Mouse (Mus musculus): ENCODE results near the gene Scn1b. TPM values are rescaled to one million over a fixed set of nuclear protein-coding genes. Genes with fewer than 3 reads are reported as not detected.

Scn1b gene
- total and polyA plus RNA-seq, 3 experiments, result 0.30 TPM; not detected in 2

DNA sequence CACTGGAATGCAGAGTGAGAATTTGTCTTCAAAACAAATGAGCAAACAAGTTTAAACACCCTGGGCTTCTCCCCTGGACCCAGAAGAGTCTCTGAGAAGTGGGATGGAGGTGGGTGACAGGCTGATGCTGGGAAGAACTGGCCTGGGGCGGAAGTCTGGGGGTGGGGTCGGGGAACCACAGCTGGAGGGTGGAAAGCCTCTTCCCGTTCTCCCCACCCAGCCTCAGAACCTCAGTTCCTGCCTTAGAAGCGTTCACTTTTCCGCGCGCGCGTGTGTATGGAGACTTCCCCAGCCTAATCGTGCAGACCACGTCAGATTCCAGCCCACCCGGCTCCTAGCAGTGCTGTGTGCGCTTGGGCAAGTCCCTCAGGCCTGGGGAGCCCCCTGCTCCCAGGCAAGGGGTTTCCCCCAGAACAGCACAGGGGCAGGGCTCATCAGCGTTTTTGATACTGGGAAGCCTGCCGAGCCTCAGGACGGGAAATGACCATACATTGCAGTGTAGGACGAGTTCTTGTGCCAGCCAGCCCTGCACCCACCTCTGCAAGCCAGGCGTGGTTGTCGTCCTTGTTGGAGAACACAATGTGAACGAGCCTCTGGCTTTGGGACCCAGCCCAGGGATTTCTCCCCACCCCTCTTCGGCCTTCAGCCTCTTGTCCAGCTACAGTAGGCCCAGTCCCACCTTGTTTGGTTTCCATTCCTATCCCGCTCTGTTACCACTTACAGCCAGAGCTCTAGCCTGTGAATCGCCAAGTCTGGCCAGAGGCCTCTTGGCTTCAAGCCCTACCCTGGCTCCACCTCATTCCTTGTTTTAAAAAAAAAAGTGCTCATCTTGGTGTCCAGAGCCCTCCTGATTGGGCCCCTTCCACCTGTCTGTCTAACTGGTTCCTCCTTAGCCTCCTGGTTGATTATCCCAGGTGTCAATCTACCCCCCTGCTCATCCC lies 24.8 kb upstream of the Scn1b start (continued):
- no peak for TF ChIP-seq JUND (conservative IDR thresholded peaks at IDR 0.05; ENCODE audit: low read depth, low read length)
- TF ChIP-seq ZMIZ1 (IDR thresholded peaks at IDR 0.05; ENCODE audit: low read depth, low read length), result no peak
- TF ChIP-seq E2F4 (IDR thresholded peaks at IDR 0.05; ENCODE audit: insufficient replicate concordance, low read depth, low read length), result no peak
- TF ChIP-seq EP300 (IDR thresholded peaks at IDR 0.05; ENCODE audit: low read length), result no peak; the same call in 1 of the 2 replicates
- TF ChIP-seq POLR2A (IDR thresholded peaks at IDR 0.05; ENCODE audit: low read depth, low read length), result peak; percentile 56; the same call in 1 of the 2 replicates
- TF ChIP-seq MAZ (IDR thresholded peaks at IDR 0.05; ENCODE audit: low read depth, low read length), result 0 out of 2 replicates have a peak, but pooled peaks have one; percentile 18
- peak; percentile 85 for TF ChIP-seq ETS1 (conservative IDR thresholded peaks at IDR 0.05; ENCODE audit: low read depth, low read length)
- peak; percentile 33; the same call in 1 of the 2 replicates for TF ChIP-seq CHD1 (IDR thresholded peaks at IDR 0.05; ENCODE audit: low read depth, low read length)
- no peak; the same call in 1 of the 2 replicates for TF ChIP-seq RCOR1 (conservative IDR thresholded peaks at IDR 0.05; ENCODE audit: low read depth, low read length)
- TF ChIP-seq MYC (IDR thresholded peaks at IDR 0.05; ENCODE audit: low read depth, low read length), result peak; percentile 3; the same call in 1 of the 2 replicates
- peak; percentile 30; the same call in 1 of the 2 replicates for TF ChIP-seq CHD2 (IDR thresholded peaks at IDR 0.05; ENCODE audit: low read length)
- TF ChIP-seq SMC3 (IDR thresholded peaks at IDR 0.05; ENCODE audit: low read depth, low read length), result no peak

DNA sequence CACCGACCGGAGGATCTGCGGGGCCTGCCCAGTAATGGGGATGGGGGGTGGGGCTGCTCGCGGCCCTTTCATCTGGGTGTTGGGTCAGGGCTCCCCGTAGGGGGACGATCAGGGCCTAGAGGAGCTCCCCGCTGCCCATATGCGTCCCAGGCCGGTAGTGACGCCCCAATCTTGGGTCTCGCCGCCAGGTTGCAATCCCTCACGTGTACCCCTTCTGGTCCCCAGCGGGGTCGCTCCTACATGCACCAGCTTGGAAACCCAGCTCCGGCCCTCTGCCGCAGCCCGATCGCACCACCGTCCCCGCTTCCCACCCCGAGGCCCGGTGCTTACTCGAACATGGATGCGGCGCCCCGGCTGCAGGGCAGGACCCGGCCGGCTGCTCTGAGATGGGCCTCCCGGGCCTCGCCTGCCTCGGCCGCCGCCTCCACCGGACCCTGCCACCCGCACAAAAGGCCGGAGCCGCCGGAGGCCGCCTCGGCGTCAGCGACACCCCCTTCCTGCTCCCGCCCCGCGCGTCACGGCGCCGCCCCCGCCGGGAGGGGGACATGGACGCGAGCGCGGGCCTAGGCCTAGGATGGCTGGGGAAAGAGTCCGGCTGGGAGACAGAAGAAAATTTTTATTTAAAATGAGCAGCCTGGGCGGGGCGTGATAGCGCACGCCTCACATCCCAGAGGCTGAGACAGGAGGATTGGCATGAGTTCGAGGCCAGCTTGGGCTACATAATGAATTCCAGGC lies 23.9 kb upstream of the Scn1b start:
- in situ Hi-C loops (cut with MboI; ENCODE audit: low pct_ligation_motif_present, low pct_unique_long_range_greater_than_20kb, low sequenced_read_pairs) (no loop called here), dilution Hi-C loops (cut with MboI; ENCODE audit: extremely low pct_ligation_motif_present, extremely low pct_unique_long_range_greater_than_20kb, low sequenced_read_pairs) (no loop called here)
- H3K27ac ChIP-seq (ENCODE audit: insufficient read depth, low read depth), result peak overlapping the region; percentile 89
- 0 out of 2 replicates have a peak, but pooled peaks have one; percentile 4 for TF ChIP-seq KAT2A (IDR thresholded peaks at IDR 0.05; ENCODE audit: insufficient replicate concordance, low read length)
- peak; percentile 11; the same call in 1 of the 2 replicates for TF ChIP-seq CHD2 (IDR thresholded peaks at IDR 0.05; ENCODE audit: low read length)
- TF ChIP-seq TCF12 (IDR thresholded peaks at IDR 0.05; ENCODE audit: low read depth, low read length), result peak; percentile 56
- peak; percentile 89; the same call in 1 of the 2 replicates for TF ChIP-seq UBTF (IDR thresholded peaks at IDR 0.05; ENCODE audit: low read depth, low read length)
- TF ChIP-seq ZMIZ1 (IDR thresholded peaks at IDR 0.05; ENCODE audit: low read depth, low read length), result no peak; the same call in 1 of the 2 replicates
- TF ChIP-seq SIN3A (IDR thresholded peaks at IDR 0.05; ENCODE audit: low read length), result no peak; the same call in 1 of the 2 replicates
- 0 out of 2 replicates have a peak, but pooled peaks have one; percentile 25 for TF ChIP-seq ELF1 (IDR thresholded peaks at IDR 0.05; ENCODE audit: low read depth, low read length)
- peak; percentile 27; the same call in 1 of the 2 replicates for TF ChIP-seq MXI1 (IDR thresholded peaks at IDR 0.05; ENCODE audit: low read depth, low read length)
- TF ChIP-seq POLR2A (IDR thresholded peaks at IDR 0.05; ENCODE audit: low read depth, low read length), result peak; percentile 56; the same call in 1 of the 2 replicates
- H3K36me3 ChIP-seq (replicated peaks in 1 of 2; ENCODE audit: control insufficient read depth in 1 of 2, insufficient read depth in 1 of 2, low read length in 1 of 2), result peaks cover 13 to 36% of the 10 kb centered on the region in 2 experiments
- H3K27me3 ChIP-seq (replicated peaks), result no peaks in the 10 kb centered on the region
- H3K4me3 ChIP-seq (replicated peaks in 1 of 3; ENCODE audit: low read depth in 2 of 3, low read length in 2 of 3, poor library complexity in 1 of 3), result peak overlapping the region; percentile 82 to 97 (median 96)
- peak; percentile 80 for DNase-seq (ENCODE audit: extremely low read depth)
- no peaks in the 10 kb centered on the region for H3K9me3 ChIP-seq (replicated peaks; ENCODE audit: low read length)
- peaks cover 21 to 54% of the 10 kb centered on the region in 2 experiments for H3K4me1 ChIP-seq (ENCODE audit: control insufficient read depth in 1 of 2, insufficient read depth in 2 of 2)
- peak overlapping the region; percentile 58; the same call in 1 of the 2 replicates for H3K4me2 ChIP-seq (ENCODE audit: insufficient read depth, low read depth, poor library complexity, severe bottlenecking)
- H3K9ac ChIP-seq (ENCODE audit: insufficient read depth, low read depth), result peak overlapping the region; percentile 85
- peaks cover 48% of the 10 kb centered on the region for H3K79me2 ChIP-seq (replicated peaks; ENCODE audit: control insufficient read depth, extremely low read depth, insufficient read depth, poor library complexity, severe bottlenecking)
